Mouse (Mus musculus) right cerebral cortex, postnatal 10 days (tissue): ENCODE measurements around the gene Olfr1258.
A peak's percentile ranks its signal among the peaks of the same experiment; 100 is the strongest.
"Not testable (repeated sequence)": the region's sequence is repeated elsewhere in the genome, so short reads cannot be mapped to it uniquely, and the experiment has no call there.

ENCODE experiments used
- DNase-seq, 2 experiments: peaks; one replicate each; pipeline ENCODE4 v3.0.0; 2021; ENCODE audit warnings: low spot score in 2 of 2

Gene Olfr1258

GRCm38 (mm10) chr2:89927009-89927408, at the start of gene Olfr1258:
Olfr1258 (plus strand) TSS chr2:89927309.
- DNase-seq, result no peak

- DNase-seq, result no peak
Observed at GRCm38 (mm10) chr2:89878137-89878536, 49.0 kb upstream of the Olfr1258 start, which contains the start of gene Olfr1257. Olfr1257 (plus strand) TSS chr2:89878437.

- DNase-seq, result not testable (repeated sequence)
Observed at GRCm38 (mm10) chr2:89912616-89913015, 14.5 kb upstream of the Olfr1258 start.

- no peak for DNase-seq
Observed at GRCm38 (mm10) chr2:89948564-89948963, 21.5 kb downstream of the Olfr1258 start, which contains the start of gene Olfr1259. Olfr1259 (minus strand) TSS chr2:89948664.

DNA sequence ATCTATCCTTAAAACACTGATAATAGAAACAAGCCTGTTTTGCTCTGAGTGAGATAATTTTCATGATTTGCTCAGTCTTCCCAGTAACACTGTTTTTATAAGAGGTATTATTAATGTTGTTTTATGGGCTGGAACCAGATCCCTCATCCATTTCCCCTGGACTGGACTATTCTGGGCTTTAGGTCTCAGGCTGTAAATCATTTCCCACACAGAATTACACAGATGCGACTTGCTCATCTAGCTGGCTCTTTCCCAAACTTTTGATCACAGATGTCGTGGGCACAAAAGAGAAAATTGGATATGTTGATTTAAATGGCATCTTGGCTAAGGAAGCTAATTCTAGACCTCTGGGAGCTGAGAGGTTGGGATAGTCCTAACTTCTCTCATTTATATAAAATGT, 47.1 kb downstream of the Olfr1258 start, which contains the start of gene Olfr1260:
Gene Olfr1260, plus strand, starts transcription at position 157 of the 400 bp plus-strand sequence.
- peak in 1 of 2 experiments; percentile 24 for DNase-seq

DNA sequence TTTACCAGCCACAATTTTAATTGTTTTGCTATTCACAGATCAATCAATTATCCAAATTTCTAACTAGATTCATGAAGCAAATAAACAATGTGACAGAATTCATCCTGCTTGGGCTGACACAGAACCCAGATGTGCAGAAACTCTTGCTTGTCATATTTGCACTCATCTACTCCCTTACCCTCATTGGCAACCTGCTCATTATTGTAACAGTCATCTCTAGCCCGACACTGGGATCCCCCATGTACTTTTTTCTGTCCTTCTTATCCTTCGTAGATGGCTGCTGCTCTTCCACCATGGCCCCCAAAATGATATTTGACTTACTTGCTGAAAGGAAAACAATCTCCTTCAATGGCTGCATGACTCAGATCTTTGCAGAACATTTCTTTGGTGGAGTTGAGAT, 50.6 kb downstream of the Olfr1258 start:
- DNase-seq, result no peak
